Mouse (Mus musculus) liver, embryonic 14 days (tissue): ENCODE measurements around the gene Prkag3. TPM values are rescaled to one million over a fixed set of nuclear protein-coding genes. Genes with fewer than 3 reads are reported as not detected.

Source experiments
- polyA plus RNA-seq: library from polyadenylated mRNA; depleted of rRNA; stranded (reverse); fragments of >200 nt; gene quantifications from 2 replicates; pipeline ENCODE4 v1.2.3, GENCODE M21; 2012; rRNA removed

The Prkag3 gene
- polyA plus RNA-seq: 0.01 and 0.08 TPM in 2 replicates

GRCm38 (mm10) chr1:74748643-74749271, at the start of gene Prkag3:
Gene Prkag3 (minus strand): TSS chr1:74749221.

GRCm38 (mm10) chr1:74791249-74791648, 42.2 kb upstream of the Prkag3 start, which contains the start of gene Wnt10a:
Gene Wnt10a (plus strand): TSS chr1:74791516.

GRCm38 (mm10) chr1:74771845-74771930, 22.7 kb upstream of the Prkag3 start, which contains the start of gene Wnt6:
Gene Wnt6 (plus strand): TSS chr1:74771892.

GRCm38 (mm10) chr1:74713099-74713858, 35.7 kb downstream of the Prkag3 start, which contains the start of gene Cyp27a1:
Gene Cyp27a1 (plus strand): TSS chr1:74713574.

Other genes starting within 250 kb of the Prkag3 start
- gene Cnot9, start 243.2 kb downstream of the Prkag3 start, polyA plus RNA-seq: 23.4 and 28.6 TPM in 2 replicates
- gene Plcd4, start 206.3 kb downstream of the Prkag3 start, polyA plus RNA-seq: 0.01 TPM in 2 replicates
- gene Usp37, start 204.9 kb downstream of the Prkag3 start, polyA plus RNA-seq: 4.5 and 5.5 TPM in 2 replicates
- 2.6 and 3.3 TPM in 2 replicates for gene Zfp142, start 161.0 kb downstream of the Prkag3 start, polyA plus RNA-seq
- gene Bcs1l, start 160.9 kb downstream of the Prkag3 start, polyA plus RNA-seq: 9.0 and 10.6 TPM in 2 replicates
- gene Rnf25, start 147.8 kb downstream of the Prkag3 start, polyA plus RNA-seq: 20.9 and 23.6 TPM in 2 replicates
- gene Stk36, start 147.8 kb downstream of the Prkag3 start, polyA plus RNA-seq: 0.18 and 0.20 TPM in 2 replicates
- gene Ttll4, start 87.5 kb downstream of the Prkag3 start, polyA plus RNA-seq: 6.6 and 8.4 TPM in 2 replicates
- 2.4 and 3.7 TPM in 2 replicates for gene Cyp27a1, start 35.6 kb downstream of the Prkag3 start, polyA plus RNA-seq
- 0.07 and 0.24 TPM in 2 replicates for gene Wnt6, start 22.7 kb upstream of the Prkag3 start, polyA plus RNA-seq
- 0.06 TPM in 1 of 2 replicates, not detected in the other for gene Wnt10a, start 42.3 kb upstream of the Prkag3 start, polyA plus RNA-seq
- not detected in 2 replicates for gene Cdk5r2, start 105.7 kb upstream of the Prkag3 start, polyA plus RNA-seq
- 0.05 TPM in 2 replicates for gene Fev, start 136.2 kb upstream of the Prkag3 start, polyA plus RNA-seq
- gene Cryba2, start 143.9 kb upstream of the Prkag3 start, polyA plus RNA-seq: not detected in 2 replicates
- under 0.01 TPM in 1 of 2 replicates, not detected in the other for gene Cfap65, start 186.4 kb upstream of the Prkag3 start, polyA plus RNA-seq
- 2.3 and 2.6 TPM in 2 replicates for gene Ihh, start 202.5 kb upstream of the Prkag3 start, polyA plus RNA-seq